Mouse (Mus musculus) MEL (cell line): ENCODE results near the gene Rad51. TPM values are rescaled to one million over a fixed set of nuclear protein-coding genes. Genes with fewer than 3 reads are reported as not detected.

Experiments used
- DNase-seq: peaks from one replicate; pipeline ENCODE4 v3.0.0; 2011; ENCODE audit warnings: low read depth, low spot score
- H3K27ac ChIP-seq: 2 replicates; pipeline ENCODE4 v1.5.1; 2012; ENCODE audit warnings: low read depth, mild to moderate bottlenecking, control low read depth, low read length, moderate library complexity; ENCODE audit not compliant: control insufficient read depth
- H3K27me3 ChIP-seq, 2 experiments: fragments of 150-350 bp in 1 of 2; sonication (generic) in 1 of 2; 2 replicates each; pipeline ENCODE4 v1.6.1; 2012; ENCODE audit warnings: low read length in 2 of 2, mild to moderate bottlenecking in 2 of 2, improper control_type of control experiment in 1 of 2, moderate library complexity in 1 of 2; ENCODE audit not compliant: insufficient read depth in 2 of 2, control insufficient read depth in 1 of 2
- H3K36me3 ChIP-seq, 2 experiments: 2 replicates each; pipeline ENCODE4 v1.6.1; 2012 to 2014; ENCODE audit warnings: low read length in 2 of 2, improper control_type of control experiment in 1 of 2, inconsistent platforms in 1 of 2, mild to moderate bottlenecking in 1 of 2; ENCODE audit not compliant: insufficient read depth in 2 of 2, control insufficient read depth in 1 of 2
- H3K4me1 ChIP-seq, 2 experiments: fragments of 150-350 bp in 1 of 2; sonication (generic) in 1 of 2; 2 replicates each; pipeline ENCODE4 v1.6.1; 2012; ENCODE audit warnings: low read length in 2 of 2, improper control_type of control experiment in 1 of 2, mild to moderate bottlenecking in 1 of 2; ENCODE audit not compliant: insufficient read depth in 2 of 2, control insufficient read depth in 1 of 2
- H3K4me3 ChIP-seq, 2 experiments: fragments of 150-350 bp in 1 of 2; sonication (generic) in 1 of 2; 2 replicates each; pipeline ENCODE4 v1.5.1; 2012; ENCODE audit warnings: low read depth in 2 of 2, low read length in 2 of 2, mild to moderate bottlenecking in 2 of 2, moderate library complexity in 2 of 2, control low read depth in 1 of 2, improper control_type of control experiment in 1 of 2; ENCODE audit not compliant: control insufficient read depth in 1 of 2, insufficient read depth in 1 of 2
- H3K79me2 ChIP-seq: 2 replicates; pipeline ENCODE4 v1.6.1; 2012; ENCODE audit warnings: mild to moderate bottlenecking, low read length, moderate library complexity; ENCODE audit not compliant: control insufficient read depth, poor library complexity, insufficient read depth
- H3K9ac ChIP-seq: 2 replicates; pipeline ENCODE4 v1.6.1; 2012; ENCODE audit warnings: low read depth, mild to moderate bottlenecking, control low read depth, low read length, moderate library complexity; ENCODE audit not compliant: control insufficient read depth, poor library complexity, severe bottlenecking
- H3K9me3 ChIP-seq: fragments of 150-350 bp; sonication (generic); replicated peaks from 2 replicates; pipeline ENCODE4 v1.6.1; 2012; ENCODE audit warnings: mild to moderate bottlenecking, low read length, improper control_type of control experiment, moderate library complexity; ENCODE audit not compliant: insufficient read depth
- GATA1 ChIP-seq: IDR thresholded peaks from 2 replicates; pipeline ENCODE4 v1.6.1; 2011; ENCODE audit warnings: low read depth, low read length, improper control_type of control experiment
- SMC3 ChIP-seq: IDR thresholded peaks from 2 replicates; pipeline ENCODE4 v1.6.1; 2011; ENCODE audit warnings: low read depth, low read length, improper control_type of control experiment
- polyA plus RNA-seq, 2 experiments: library from polyadenylated mRNA; stranded (reverse) in 1 of 2; unstranded in 1 of 2; fragments of >175 nt in 1 of 2; fragments of >200 nt in 1 of 2; gene quantifications; 2 replicates each; pipeline versions ENCODE4 v1.2.1 to v1.2.4; 2012; ENCODE audit warnings: low replicate concordance in 2 of 2, low read depth in 1 of 2; ENCODE audit not compliant: insufficient read length in 2 of 2, insufficient read depth in 1 of 2, missing spikeins in 1 of 2
- total RNA-seq: library from RNA; depleted of rRNA; stranded (reverse); fragments of 300-350 nt; gene quantifications from 2 replicates; pipeline ENCODE4 v1.2.3, GENCODE M21; 2012; rRNA removed

Gene Rad51
- total and polyA plus RNA-seq, 3 experiments, result 24.3 to 51.8 TPM; not detected in 1

DNA sequence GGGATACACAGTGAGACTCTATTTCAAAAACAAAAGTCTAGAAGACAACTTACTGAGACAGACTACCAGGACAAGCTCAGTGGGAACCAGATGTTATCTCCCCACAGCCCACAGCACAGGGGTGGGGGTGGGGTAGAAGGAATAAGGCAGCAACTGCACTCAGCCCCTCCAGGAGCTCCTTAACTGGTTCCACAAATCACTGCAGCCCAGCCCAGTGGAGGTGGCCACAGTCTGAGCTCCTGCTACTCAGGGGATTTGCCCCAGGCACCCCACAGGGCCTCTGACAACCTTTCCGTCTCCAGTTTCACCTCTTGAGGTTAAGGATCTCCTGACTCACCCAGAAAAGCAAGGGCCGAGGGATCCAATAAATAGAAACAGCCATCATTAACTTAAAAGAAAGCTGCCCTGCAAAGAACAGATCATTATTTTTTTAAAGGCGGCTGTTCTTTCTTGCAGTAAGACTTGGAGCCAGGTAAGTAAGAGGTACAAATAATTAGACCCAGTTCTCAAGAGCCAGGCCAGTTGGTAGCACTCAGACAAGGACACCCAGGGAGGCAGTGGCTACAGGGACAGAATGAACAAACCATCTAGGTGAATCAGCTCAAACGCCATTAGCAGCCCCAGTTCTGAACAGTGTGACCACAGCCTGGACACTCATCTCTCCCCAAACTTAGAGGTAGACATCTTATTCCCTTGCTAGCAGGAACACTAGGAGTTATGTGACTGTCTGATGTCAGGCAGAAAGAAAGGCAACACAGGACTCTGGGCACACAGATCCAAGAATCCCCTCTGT lies 83.9 kb downstream of the Rad51 start:
- no peak for DNase-seq
- Histone ChIP-seq H3K79me2 (no peaks in the 10 kb centered on the region), H3K4me3 (no peak overlapping the region), H3K9me3 (no peaks in the 10 kb centered on the region), H3K4me1 (peaks cover 0 to 3% of the 10 kb centered on the region in 2 experiments; a peak in 2 of 4 replicates), H3K27me3 (no peaks in the 10 kb centered on the region), H3K27ac (no peak overlapping the region), H3K9ac (no peak overlapping the region), H3K36me3 (peaks cover 0 to 3% of the 10 kb centered on the region in 2 experiments; a peak in 1 of 4 replicates)
- TF ChIP-seq SMC3, result no peak
- 0 out of 2 replicates have a peak, but pooled peaks have one; percentile 34 for TF ChIP-seq GATA1

Other genes with a start within 250 kb of the Rad51 start
- 8.0 and 9.5 TPM in 2 replicates for gene Bahd1, start 212.4 kb upstream of the Rad51 start, total RNA-seq
- 10 to 100 TPM in 1 of 2 experiments, not detected in 1; 24.7 TPM for gene Bahd1, start 212.4 kb upstream of the Rad51 start, polyA plus RNA-seq
- gene Chst14, start 186.3 kb upstream of the Rad51 start, total RNA-seq, result 2.1 and 2.2 TPM in 2 replicates
- gene Chst14, start 186.3 kb upstream of the Rad51 start, polyA plus RNA-seq, result 1 to 10 TPM in 1 of 2 experiments, not detected in 1; 5.0 TPM
- gene Ccdc32, start 83.4 kb upstream of the Rad51 start, total RNA-seq, result 14.8 and 18.7 TPM in 2 replicates
- 10 to 100 TPM in 1 of 2 experiments, not detected in 1; 15.0 TPM for gene Ccdc32, start 83.4 kb upstream of the Rad51 start, polyA plus RNA-seq
- 15.2 and 18.6 TPM in 2 replicates for gene Rpusd2, start 78.0 kb upstream of the Rad51 start, total RNA-seq
- gene Rpusd2, start 78.0 kb upstream of the Rad51 start, polyA plus RNA-seq, result 10 to 100 TPM in 1 of 2 experiments, not detected in 1; 15.5 TPM
- gene Knl1, start 65.7 kb upstream of the Rad51 start, total RNA-seq, result 23.2 and 31.7 TPM in 2 replicates
- 100 to 1,000 TPM in 1 of 2 experiments, 10 to 100 TPM in 1; 18.6 to 160 TPM for gene Knl1, start 65.7 kb upstream of the Rad51 start, polyA plus RNA-seq
- 44.7 and 57.4 TPM in 2 replicates for gene Rmdn3, start 44.2 kb downstream of the Rad51 start, total RNA-seq
- gene Rmdn3, start 44.2 kb downstream of the Rad51 start, polyA plus RNA-seq, result 10 to 100 TPM in 1 of 2 experiments, not detected in 1; 52.5 TPM
- not detected in 2 replicates for gene Gchfr, start 55.0 kb downstream of the Rad51 start, total RNA-seq
- not detected for gene Gchfr, start 55.0 kb downstream of the Rad51 start, polyA plus RNA-seq
- gene Gm14137, start 61.7 kb downstream of the Rad51 start, total RNA-seq, result 0.07 TPM in 1 of 2 replicates, not detected in the other
- under 1 TPM in 1 of 2 experiments, not detected in 1; 0.71 TPM for gene Gm14137, start 61.7 kb downstream of the Rad51 start, polyA plus RNA-seq
- gene Zfyve19, start 95.8 kb downstream of the Rad51 start, total RNA-seq, result 30.3 and 37.4 TPM in 2 replicates
- gene Zfyve19, start 95.8 kb downstream of the Rad51 start, polyA plus RNA-seq, result 10 to 100 TPM in 1 of 2 experiments, not detected in 1; 52.5 TPM
- 13.0 and 14.7 TPM in 2 replicates for gene Dnajc17, start 96.0 kb downstream of the Rad51 start, total RNA-seq
- 10 to 100 TPM in 1 of 2 experiments, not detected in 1; 15.8 TPM for gene Dnajc17, start 96.0 kb downstream of the Rad51 start, polyA plus RNA-seq
- gene Ppp1r14d, start 117.1 kb downstream of the Rad51 start, total RNA-seq, result not detected in 2 replicates
- not detected for gene Ppp1r14d, start 117.1 kb downstream of the Rad51 start, polyA plus RNA-seq
- not detected in 2 replicates for gene Spint1, start 124.6 kb downstream of the Rad51 start, total RNA-seq
- gene Spint1, start 124.6 kb downstream of the Rad51 start, polyA plus RNA-seq, result not detected
- not detected in 2 replicates for gene Rhov, start 158.5 kb downstream of the Rad51 start, total RNA-seq
- not detected for gene Rhov, start 158.5 kb downstream of the Rad51 start, polyA plus RNA-seq
- gene Vps18, start 175.9 kb downstream of the Rad51 start, total RNA-seq, result 24.8 and 28.0 TPM in 2 replicates
- 10 to 100 TPM in 1 of 2 experiments, not detected in 1; 30.4 TPM for gene Vps18, start 175.9 kb downstream of the Rad51 start, polyA plus RNA-seq
- gene Dll4, start 213.0 kb downstream of the Rad51 start, total RNA-seq, result 0.16 TPM in 1 of 2 replicates, not detected in the other
- gene Dll4, start 213.0 kb downstream of the Rad51 start, polyA plus RNA-seq, result under 1 TPM in 1 of 2 experiments, not detected in 1; 0.18 TPM
- 3.6 and 33.0 TPM in 2 replicates for gene Chac1, start 238.4 kb downstream of the Rad51 start, total RNA-seq
- gene Chac1, start 238.4 kb downstream of the Rad51 start, polyA plus RNA-seq, result 1 to 10 TPM in 1 of 2 experiments, not detected in 1; 6.4 TPM